Mouse (Mus musculus): ENCODE measurements at regions not wholly inside any gene's neighbourhood (a gene's known extent, or its start where the extent isn't known, plus 50 kb on each side); places are given as distances from the start of the nearest gene placed in this dataset.
A peak's percentile ranks its signal among the peaks of the same experiment; 100 is the strongest.
"Not testable (repeated sequence)": the region's sequence is repeated elsewhere in the genome, so short reads cannot be mapped to it uniquely, and the experiment has no call there.

- DNase-seq (ENCODE audit: low spot score) = no peak
Observed at GRCm38 (mm10) chr10:111637084-111637735, 131.1 kb downstream of the Phlda1 start.

GRCm38 (mm10) chr10:111639866-111640265 is 133.8 kb downstream of the Phlda1 start:
- no peak for DNase-seq (ENCODE audit: low spot score)

- DNase-seq (ENCODE audit: low spot score) = no peak
Observed at GRCm38 (mm10) chr10:111642683-111643082, 136.6 kb downstream of the Phlda1 start.

DNA sequence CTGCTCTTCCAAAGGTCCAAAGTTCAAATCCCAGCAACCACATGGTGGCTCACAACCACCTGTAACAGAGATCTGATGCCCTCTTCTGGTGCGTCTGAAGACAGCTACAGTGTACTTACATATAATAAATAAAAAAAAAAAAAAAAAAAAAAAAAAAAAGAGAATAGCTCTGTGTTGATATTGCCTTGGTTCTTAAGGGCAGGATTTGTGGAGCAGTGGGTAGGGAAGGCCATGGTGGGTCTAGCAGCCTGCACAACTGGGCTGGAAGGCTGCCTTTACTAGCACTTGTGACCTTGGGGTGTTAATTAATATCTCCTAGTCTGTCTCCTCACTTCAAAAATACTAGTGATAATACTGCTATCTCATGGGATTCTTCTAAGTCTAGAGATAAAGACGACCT is 147.7 kb downstream of the Phlda1 start:
- DNase-seq (ENCODE audit: low spot score) = not testable (repeated sequence)

DNA sequence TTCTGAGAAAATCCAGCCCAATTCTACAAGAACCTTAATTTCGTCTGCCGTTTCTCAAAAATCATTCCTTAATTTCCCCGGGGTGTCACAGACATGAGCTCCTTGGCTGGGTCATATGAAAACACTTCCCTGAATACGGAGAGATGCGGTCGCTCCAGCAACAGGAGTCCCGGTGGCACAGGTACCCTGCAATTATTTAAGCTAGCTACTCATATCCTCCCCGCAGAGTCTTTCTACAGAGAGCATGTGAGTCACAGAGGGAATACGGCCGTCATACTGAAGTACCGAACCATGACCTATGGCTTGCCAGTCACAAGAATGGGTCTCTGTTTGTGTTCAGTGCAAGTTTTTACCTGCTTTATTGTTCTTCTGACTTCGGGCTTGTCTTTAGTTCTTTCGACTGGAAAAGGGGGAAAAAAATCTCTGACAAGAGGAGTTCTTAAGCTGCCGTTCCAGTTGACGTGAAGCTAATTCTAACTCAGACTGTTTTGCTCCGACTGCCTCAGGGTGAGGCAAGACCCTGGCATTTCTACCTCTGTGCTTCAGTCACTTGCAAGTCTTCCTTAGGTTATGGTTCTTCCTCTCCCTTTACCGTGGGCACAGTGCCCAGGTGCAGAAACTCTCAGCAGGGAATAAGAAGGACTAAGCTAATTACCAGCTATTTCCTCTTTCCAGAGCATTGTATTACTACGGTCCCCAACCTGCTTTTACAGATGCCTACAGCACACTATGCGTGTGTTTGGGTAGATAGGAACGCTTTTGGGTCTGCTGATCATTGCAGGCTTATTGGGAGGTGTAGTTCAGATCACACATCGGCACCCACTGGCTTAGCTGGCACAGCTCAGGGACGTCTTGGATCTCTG is 148.5 kb downstream of the Phlda1 start:
- no peak for DNase-seq (ENCODE audit: low spot score)

DNA sequence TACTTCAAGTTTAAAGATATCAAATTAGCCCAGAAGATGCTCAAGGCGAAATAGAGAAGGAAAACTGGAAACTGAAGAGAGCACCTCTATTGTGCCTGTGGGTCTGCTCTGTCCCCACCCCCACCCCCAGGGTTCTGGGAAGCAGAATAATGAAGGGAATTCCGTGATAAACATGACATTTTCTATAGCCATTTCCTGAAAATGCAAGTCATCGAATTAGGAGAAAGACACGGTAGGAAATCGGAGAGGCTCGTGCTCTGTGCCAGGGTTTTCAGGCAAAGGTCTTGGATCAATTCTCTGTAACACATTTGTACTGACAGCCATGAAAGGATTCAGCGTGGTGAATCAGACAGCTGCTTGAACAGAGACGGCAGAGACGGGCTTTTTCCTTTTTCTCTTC is 152.7 kb downstream of the Phlda1 start:
- no peak for DNase-seq (ENCODE audit: low spot score)

- DNase-seq (ENCODE audit: low spot score) = no peak
Observed at GRCm38 (mm10) chr10:111662665-111663064, 156.6 kb downstream of the Phlda1 start.

DNA sequence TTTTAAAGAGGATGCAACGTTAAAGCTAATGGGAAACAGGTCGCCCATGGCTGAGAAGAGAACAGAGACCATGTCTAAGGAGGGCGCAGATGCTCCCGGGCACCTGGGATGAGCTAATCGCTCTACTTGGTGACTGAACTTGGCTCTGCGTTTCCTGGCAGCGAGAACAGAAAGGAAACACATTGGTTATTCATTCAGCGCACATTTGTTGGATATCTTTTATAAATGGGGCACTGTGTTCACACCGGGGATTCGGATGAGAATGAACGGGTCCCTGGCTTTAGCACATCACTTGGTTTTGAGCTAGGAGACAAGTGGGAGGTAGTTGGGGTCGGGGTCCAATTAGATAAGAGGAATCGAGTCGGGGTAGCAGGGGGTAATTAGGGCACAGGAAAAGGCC is 159.7 kb downstream of the Phlda1 start:
- peak; percentile 28 for DNase-seq (ENCODE audit: low spot score)

- DNase-seq (ENCODE audit: low spot score) = no peak
Observed at GRCm38 (mm10) chr10:111666963-111667362, 160.9 kb downstream of the Phlda1 start.

- no peak for DNase-seq (ENCODE audit: low spot score)
Observed at GRCm38 (mm10) chr10:111668639-111669038, 162.6 kb downstream of the Phlda1 start.

DNA sequence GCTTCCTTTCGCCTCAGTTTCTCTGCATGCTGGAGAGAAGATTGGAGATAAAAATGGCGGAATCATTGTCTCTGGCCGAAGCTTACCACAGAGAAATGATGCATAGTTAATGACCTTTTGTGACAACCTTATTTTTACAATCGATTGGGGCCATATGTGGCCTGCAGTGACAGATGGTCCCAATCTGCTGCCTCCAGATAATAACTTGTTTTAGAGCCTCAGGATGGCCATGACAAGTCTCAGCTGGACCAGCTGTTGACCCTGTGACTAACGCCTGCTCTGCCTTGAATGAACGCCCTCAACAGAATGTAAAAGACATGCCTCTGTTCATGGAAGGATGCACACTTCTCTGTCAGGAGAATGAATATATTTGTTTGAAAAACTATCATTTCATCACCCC is 163.6 kb downstream of the Phlda1 start:
- DNase-seq (ENCODE audit: low spot score) = no peak

DNA sequence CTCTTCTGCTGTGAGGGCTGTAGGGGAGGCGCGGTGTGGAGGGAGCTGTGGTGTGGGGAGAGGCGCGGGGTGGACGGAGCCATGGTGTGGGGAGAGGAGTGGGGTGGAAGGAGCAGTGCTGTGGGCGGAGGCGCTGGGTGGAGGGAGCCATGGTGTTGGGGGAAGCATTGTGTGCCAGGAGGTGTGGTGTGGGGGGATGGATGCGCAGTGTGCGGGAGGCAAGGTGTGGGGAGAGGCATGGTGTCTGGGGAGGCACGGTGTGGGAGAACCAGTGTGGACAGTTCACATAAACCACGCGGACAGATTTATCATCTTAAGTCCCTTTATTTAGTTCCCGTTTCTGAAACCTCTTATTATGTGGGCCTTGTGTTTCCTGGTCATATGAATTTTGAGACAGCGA is 164.6 kb downstream of the Phlda1 start:
- DNase-seq (ENCODE audit: low spot score) = no peak

- DNase-seq (ENCODE audit: low spot score) = no peak
Observed at GRCm38 (mm10) chr10:111672454-111673316, 166.6 kb downstream of the Phlda1 start.

DNA sequence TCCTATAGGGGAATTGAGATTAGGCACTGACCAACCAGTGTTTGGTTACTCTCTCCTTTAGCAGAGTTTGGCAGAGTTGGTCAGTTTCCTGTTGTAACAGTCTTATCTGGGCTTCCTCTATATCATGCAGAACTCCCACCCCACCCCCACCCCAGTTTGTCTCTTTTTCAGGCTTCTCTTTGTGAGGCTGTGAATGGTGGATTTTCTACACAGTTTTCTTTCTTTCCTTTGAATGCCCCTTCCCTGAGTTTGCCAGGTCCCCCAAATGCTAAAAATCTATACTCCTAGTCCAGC is 167.2 kb downstream of the Phlda1 start:
- no peak for DNase-seq (ENCODE audit: low spot score)

DNA sequence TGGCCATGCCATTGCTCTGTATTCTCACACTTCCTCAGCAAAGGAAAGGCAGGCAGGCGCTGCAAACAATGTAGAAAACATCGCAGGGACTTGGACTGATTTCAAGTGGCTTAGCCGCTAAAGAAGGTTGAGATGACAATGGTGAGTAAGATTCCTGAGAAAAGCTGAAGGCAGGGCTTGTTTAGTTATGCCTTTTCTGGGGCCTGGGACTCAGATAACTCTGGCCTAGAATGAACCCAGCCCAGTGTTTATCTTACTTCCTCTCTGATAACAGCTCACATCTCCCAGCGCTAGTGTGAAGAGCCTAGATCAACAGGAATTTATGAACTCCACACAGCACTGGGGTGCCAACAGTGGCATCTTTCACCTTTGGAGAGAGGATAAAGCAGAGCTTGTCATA is 170.2 kb downstream of the Phlda1 start:
- no peak for DNase-seq (ENCODE audit: low spot score)

DNA sequence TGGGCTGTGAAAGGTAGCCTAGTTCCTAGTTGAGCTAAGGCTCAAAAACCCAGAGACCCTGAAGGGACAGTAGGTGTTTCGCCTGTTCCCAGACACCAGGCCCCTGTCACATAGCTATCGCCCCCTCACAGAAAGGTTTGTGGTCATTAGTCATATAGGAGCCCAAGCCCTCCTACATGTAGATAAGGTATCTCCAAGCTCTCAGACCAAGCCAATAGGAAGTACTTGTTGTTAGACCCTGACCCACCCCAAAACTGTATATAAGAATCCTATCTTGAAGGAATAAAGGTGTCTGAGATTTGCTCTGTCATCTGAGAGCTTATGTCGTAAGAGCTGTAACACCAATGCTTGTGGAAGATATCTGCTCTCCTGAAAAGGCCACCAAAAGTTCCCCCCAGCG is 174.8 kb downstream of the Phlda1 start:
- no peak for DNase-seq (ENCODE audit: low spot score)

- no peak for DNase-seq (ENCODE audit: low spot score)
Observed at GRCm38 (mm10) chr10:111684409-111685346, 178.6 kb downstream of the Phlda1 start.

GRCm38 (mm10) chr10:111686585-111686984 is 180.5 kb downstream of the Phlda1 start:
- DNase-seq (ENCODE audit: low spot score) = no peak

DNA sequence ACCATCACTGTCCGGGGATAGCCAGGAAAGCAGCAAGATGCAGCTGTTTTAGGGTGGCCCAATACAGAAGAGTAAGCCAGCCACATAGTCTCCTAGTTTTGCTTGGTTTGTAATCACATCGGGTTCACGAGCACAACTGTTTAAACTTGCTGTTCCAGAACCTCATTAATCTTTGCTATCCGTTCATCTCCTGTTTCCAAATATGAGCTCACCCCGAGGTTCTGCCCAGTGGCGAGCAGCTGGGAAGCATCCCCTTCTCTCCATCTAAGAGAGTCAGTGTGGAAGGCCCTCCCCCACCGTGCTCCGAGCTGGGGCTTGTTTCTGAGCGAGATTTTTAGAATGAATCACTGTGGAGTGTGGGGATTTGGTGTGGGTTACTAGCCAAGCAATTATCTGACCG is 183.5 kb downstream of the Phlda1 start:
- no peak for DNase-seq (ENCODE audit: low spot score)

- no peak for DNase-seq (ENCODE audit: low spot score)
Observed at GRCm38 (mm10) chr10:111693762-111694161, 187.7 kb downstream of the Phlda1 start.
